Mouse (Mus musculus) ES-E14 (cell line): ENCODE results near the gene Hist1h2bc.

Experiments used
- CHD2 ChIP-seq: IDR thresholded peaks from 2 replicates; pipeline ENCODE4 v1.6.1; 2014; ENCODE audit warnings: mild to moderate bottlenecking, low read depth, low read length, inconsistent platforms
- HCFC1 ChIP-seq: IDR thresholded peaks from 2 replicates; pipeline ENCODE4 v1.6.1; 2012; ENCODE audit warnings: low read length, inconsistent platforms, borderline replicate concordance; ENCODE audit not compliant: insufficient read depth
- ZC3H11A ChIP-seq: IDR thresholded peaks from 2 replicates; pipeline ENCODE4 v1.6.1; 2012; ENCODE audit warnings: low read depth, mild to moderate bottlenecking, inconsistent platforms, low read length, borderline replicate concordance

- TF ChIP-seq CHD2 (no peak), HCFC1 (no peak; the same call in 1 of the 2 replicates), ZC3H11A (0 out of 2 replicates have a peak, but pooled peaks have one; percentile 11)
These were observed 13.7 kb downstream of the Hist1h2bc start for GRCm38 (mm10) chr13:23697491-23698299.
